Mouse (Mus musculus): ENCODE measurements around the gene Tm9sf1. TPM values are rescaled to one million over a fixed set of nuclear protein-coding genes. Genes with fewer than 3 reads are reported as not detected.
A peak's percentile ranks its signal among the peaks of the same experiment; 100 is the strongest.

The Tm9sf1 gene
- polyA plus RNA-seq, 1 experiment from 2014 or later, result 95.9 TPM

DNA sequence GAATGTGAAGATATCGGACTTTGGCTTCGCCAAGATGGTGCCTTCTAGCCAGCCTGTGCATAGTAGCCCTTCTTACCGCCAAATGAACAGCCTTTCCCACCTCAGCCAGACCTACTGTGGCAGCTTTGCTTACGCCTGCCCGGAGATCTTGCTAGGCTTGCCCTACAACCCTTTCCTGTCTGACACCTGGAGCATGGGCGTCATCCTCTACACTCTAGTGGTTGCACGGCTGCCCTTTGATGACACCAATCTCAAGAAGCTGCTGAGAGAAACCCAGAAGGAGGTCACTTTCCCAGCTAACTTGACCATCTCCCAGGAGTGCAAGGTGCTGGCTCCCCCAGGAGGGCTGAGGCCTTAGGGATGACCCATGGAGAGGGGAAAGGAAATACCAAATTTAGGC is 7.9 kb upstream of the Tm9sf1 start:
- no peak for TF ChIP-seq CTCF (IDR thresholded peaks at IDR 0.05; ENCODE audit: low read depth)
- 88% methylated on average over 7 of the region's 7 CpGs for WGBS
- no peak overlapping the region for H3K27ac ChIP-seq (ENCODE audit: low read depth, low read length)
- ATAC-seq, result no peak
- no peaks in the 10 kb centered on the region for H3K27me3 ChIP-seq (replicated peaks; ENCODE audit: control insufficient read depth, insufficient read depth, low read length)
- no peak overlapping the region for H3K9ac ChIP-seq (ENCODE audit: low read depth, low read length)
- no peaks in the 10 kb centered on the region for H3K4me1 ChIP-seq (replicated peaks; ENCODE audit: control insufficient read depth, insufficient read depth, low read length)
- no peaks in the 10 kb centered on the region for H3K36me3 ChIP-seq (ENCODE audit: control insufficient read depth, insufficient read depth)
- no peak overlapping the region for H3K4me3 ChIP-seq (ENCODE audit: low read depth, low read length)
- H3K4me2 ChIP-seq (replicated peaks; ENCODE audit: low read depth), result no peak overlapping the region
- no peaks in the 10 kb centered on the region for H3K9me3 ChIP-seq (ENCODE audit: control insufficient read depth)

DNA sequence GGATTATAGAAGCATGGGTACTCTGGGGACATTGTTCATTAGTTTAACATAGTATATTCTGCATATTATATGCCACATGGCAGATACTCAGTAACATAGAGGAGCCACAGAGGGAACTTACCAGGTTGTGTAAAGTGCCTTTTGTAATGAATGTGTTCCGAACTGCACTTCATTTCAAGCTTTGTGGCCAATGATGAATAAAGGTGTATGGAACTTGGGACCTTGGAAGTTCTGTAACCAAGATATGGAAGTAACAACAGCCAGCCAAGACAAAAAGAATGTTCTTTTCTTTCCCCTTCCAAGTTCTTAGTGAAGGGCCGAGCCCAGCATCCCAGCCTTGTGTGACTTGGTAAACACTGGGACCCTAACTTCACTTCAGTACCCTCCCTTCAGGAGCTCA is 6.3 kb upstream of the Tm9sf1 start, which contains the start of gene Tssk4:
Gene Tssk4, plus strand, starts transcription at position 301 of the 400 bp plus-strand sequence.
- H3K9ac ChIP-seq (ENCODE audit: low read depth, low read length), result no peak within 1 kb of the TSS
- WGBS, result 89% methylated on average over 2 of the region's 2 CpGs
- H3K9me3 ChIP-seq (ENCODE audit: control insufficient read depth), result no peaks in the 10 kb centered on the region
- H3K27me3 ChIP-seq (replicated peaks; ENCODE audit: control insufficient read depth, insufficient read depth, low read length), result no peaks in the 10 kb centered on the region
- no peak for TF ChIP-seq CTCF (IDR thresholded peaks at IDR 0.05; ENCODE audit: low read depth)
- no peak within 1 kb of the TSS for H3K27ac ChIP-seq (ENCODE audit: low read depth, low read length)
- no peak for ATAC-seq
- H3K4me2 ChIP-seq (replicated peaks; ENCODE audit: low read depth), result no peak within 1 kb of the TSS
- H3K4me1 ChIP-seq (replicated peaks; ENCODE audit: control insufficient read depth, insufficient read depth, low read length), result no peaks in the 10 kb centered on the region
- H3K36me3 ChIP-seq (ENCODE audit: control insufficient read depth, insufficient read depth), result no peaks in the 10 kb centered on the region
- no peak within 1 kb of the TSS for H3K4me3 ChIP-seq (ENCODE audit: low read depth, low read length)

GRCm38 (mm10) chr14:55644261-55644888 is 769 bp upstream of the Tm9sf1 start:
- H3K4me1 ChIP-seq (replicated peaks; ENCODE audit: control insufficient read depth, insufficient read depth, low read length), result no peaks in the 10 kb centered on the region
- 10% methylated on average over 17 of the region's 17 CpGs for WGBS
- no peak for ATAC-seq
- H3K9me3 ChIP-seq (ENCODE audit: control insufficient read depth), result no peaks in the 10 kb centered on the region
- H3K27ac ChIP-seq (ENCODE audit: low read depth, low read length), result peak overlapping the region; percentile 97
- H3K9ac ChIP-seq (ENCODE audit: low read depth, low read length), result peak overlapping the region; percentile 91; the same call in 1 of the 2 replicates
- H3K27me3 ChIP-seq (replicated peaks; ENCODE audit: control insufficient read depth, insufficient read depth, low read length), result no peaks in the 10 kb centered on the region
- TF ChIP-seq CTCF (IDR thresholded peaks at IDR 0.05; ENCODE audit: low read depth), result no peak
- H3K4me2 ChIP-seq (replicated peaks; ENCODE audit: low read depth), result peak overlapping the region; percentile 66
- H3K4me3 ChIP-seq (ENCODE audit: low read depth, low read length), result peak overlapping the region; percentile 90
- peaks cover 13% of the 10 kb centered on the region; the same call in 1 of the 2 replicates for H3K36me3 ChIP-seq (ENCODE audit: control insufficient read depth, insufficient read depth)

- Histone ChIP-seq H3K36me3 (ENCODE audit: control insufficient read depth, insufficient read depth) (peaks cover 29% of the 10 kb centered on the region), H3K9me3 (ENCODE audit: control insufficient read depth) (no peaks in the 10 kb centered on the region), H3K27ac (ENCODE audit: low read depth, low read length) (peak overlapping the region; percentile 97), H3K27me3 (replicated peaks; ENCODE audit: control insufficient read depth, insufficient read depth, low read length) (no peaks in the 10 kb centered on the region), H3K9ac (ENCODE audit: low read depth, low read length) (peak overlapping the region; percentile 91), H3K4me1 (replicated peaks; ENCODE audit: control insufficient read depth, insufficient read depth, low read length) (no peaks in the 10 kb centered on the region), H3K4me2 (replicated peaks; ENCODE audit: low read depth) (peak overlapping the region; percentile 66), H3K4me3 (ENCODE audit: low read depth, low read length) (peak overlapping the region; percentile 90)
- ATAC-seq, result peak; percentile 7
- no peak for TF ChIP-seq CTCF (IDR thresholded peaks at IDR 0.05; ENCODE audit: low read depth)
- WGBS, result 18% methylated on average over 8 of the region's 8 CpGs
These were observed 937 bp downstream of the Tm9sf1 start for GRCm38 (mm10) chr14:55642679-55643059.

GRCm38 (mm10) chr14:55641291-55641690 is 2.3 kb downstream of the Tm9sf1 start:
- Histone ChIP-seq H3K36me3 (ENCODE audit: control insufficient read depth, insufficient read depth) (peaks cover 35% of the 10 kb centered on the region), H3K4me3 (ENCODE audit: low read depth, low read length) (no peak overlapping the region), H3K9ac (ENCODE audit: low read depth, low read length) (no peak overlapping the region), H3K4me1 (replicated peaks; ENCODE audit: control insufficient read depth, insufficient read depth, low read length) (no peaks in the 10 kb centered on the region), H3K9me3 (ENCODE audit: control insufficient read depth) (no peaks in the 10 kb centered on the region), H3K27me3 (replicated peaks; ENCODE audit: control insufficient read depth, insufficient read depth, low read length) (no peaks in the 10 kb centered on the region), H3K4me2 (replicated peaks; ENCODE audit: low read depth) (no peak overlapping the region), H3K27ac (ENCODE audit: low read depth, low read length) (no peak overlapping the region)
- no peak for TF ChIP-seq CTCF (IDR thresholded peaks at IDR 0.05; ENCODE audit: low read depth)
- WGBS, result 95% methylated on average over 13 of the region's 13 CpGs
- no peak for ATAC-seq

GRCm38 (mm10) chr14:55640816-55641215 is 2.8 kb downstream of the Tm9sf1 start:
- Histone ChIP-seq H3K4me1 (replicated peaks; ENCODE audit: control insufficient read depth, insufficient read depth, low read length) (no peaks in the 10 kb centered on the region), H3K27me3 (replicated peaks; ENCODE audit: control insufficient read depth, insufficient read depth, low read length) (no peaks in the 10 kb centered on the region), H3K9ac (ENCODE audit: low read depth, low read length) (no peak overlapping the region), H3K4me2 (replicated peaks; ENCODE audit: low read depth) (no peak overlapping the region), H3K27ac (ENCODE audit: low read depth, low read length) (no peak overlapping the region), H3K9me3 (ENCODE audit: control insufficient read depth) (no peaks in the 10 kb centered on the region), H3K36me3 (ENCODE audit: control insufficient read depth, insufficient read depth) (peaks cover 35% of the 10 kb centered on the region), H3K4me3 (ENCODE audit: low read depth, low read length) (no peak overlapping the region)
- TF ChIP-seq CTCF (IDR thresholded peaks at IDR 0.05; ENCODE audit: low read depth), result no peak
- ATAC-seq, result no peak
- WGBS, result 96% methylated on average over 14 of the region's 14 CpGs

Measured in intestine, postnatal 0 days (tissue).